Mouse (Mus musculus): ENCODE data around the gene Olfr670. TPM values are rescaled to one million over a fixed set of nuclear protein-coding genes. Genes with fewer than 3 reads are reported as not detected.
"Not testable (repeated sequence)": the region's sequence is repeated elsewhere in the genome, so short reads cannot be mapped to it uniquely, and the experiment has no call there.

The Olfr670 gene
- not detected in 2 replicates for polyA plus RNA-seq (2011; ENCODE audit: insufficient read depth, insufficient read length, low read depth, missing spikeins)

DNA sequence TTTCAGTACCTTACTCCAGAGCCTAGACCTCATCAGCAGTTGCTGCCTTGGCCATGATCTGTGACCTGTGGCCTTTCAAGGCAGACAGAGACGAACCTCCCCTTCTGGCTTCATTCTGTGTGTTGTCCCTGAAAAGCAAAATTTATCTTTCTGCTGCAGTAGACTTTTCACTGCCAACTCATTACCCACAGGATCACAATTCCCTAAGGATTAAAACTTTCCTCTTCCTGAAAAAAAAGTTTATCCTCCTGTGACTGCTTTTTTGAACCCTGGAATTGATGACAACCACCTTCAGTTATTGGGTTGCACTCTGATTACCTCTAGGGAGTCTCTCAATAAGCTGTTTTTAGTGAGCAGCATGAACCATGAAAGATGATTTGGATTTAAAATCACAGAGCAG, at the start of gene Olfr670:
Gene Olfr670, minus strand, starts transcription at position 101 of the 400 bp plus-strand sequence.
- Histone ChIP-seq H3K9me3 (replicated peaks; ENCODE audit: control insufficient read depth, insufficient read depth, low read length, poor library complexity, severe bottlenecking) (no peaks in the 10 kb centered on the region), H3K36me3 (ENCODE audit: control insufficient read depth, insufficient read depth, low read length, poor library complexity, severe bottlenecking) (no peaks in the 10 kb centered on the region), H3K27ac (ENCODE audit: insufficient read depth, low read length) (no peak within 1 kb of the TSS), H3K27me3 (ENCODE audit: control insufficient read depth, insufficient read depth, low read length, poor library complexity, severe bottlenecking) (no peaks in the 10 kb centered on the region), H3K4me3 (ENCODE audit: low read depth, low read length) (no peak within 1 kb of the TSS), H3K9ac (ENCODE audit: low read depth, poor library complexity, severe bottlenecking) (no peak within 1 kb of the TSS), H3K4me1 (ENCODE audit: control insufficient read depth, insufficient read depth, low read length) (no peaks in the 10 kb centered on the region)
- TF ChIP-seq CTCF (IDR thresholded peaks at IDR 0.05; ENCODE audit: low read depth, low read length) (no peak), POLR2A (IDR thresholded peaks at IDR 0.05; ENCODE audit: insufficient read depth, low read length) (no peak), EP300 (IDR thresholded peaks at IDR 0.05; ENCODE audit: insufficient read depth, low read depth, low read length) (no peak)

DNA sequence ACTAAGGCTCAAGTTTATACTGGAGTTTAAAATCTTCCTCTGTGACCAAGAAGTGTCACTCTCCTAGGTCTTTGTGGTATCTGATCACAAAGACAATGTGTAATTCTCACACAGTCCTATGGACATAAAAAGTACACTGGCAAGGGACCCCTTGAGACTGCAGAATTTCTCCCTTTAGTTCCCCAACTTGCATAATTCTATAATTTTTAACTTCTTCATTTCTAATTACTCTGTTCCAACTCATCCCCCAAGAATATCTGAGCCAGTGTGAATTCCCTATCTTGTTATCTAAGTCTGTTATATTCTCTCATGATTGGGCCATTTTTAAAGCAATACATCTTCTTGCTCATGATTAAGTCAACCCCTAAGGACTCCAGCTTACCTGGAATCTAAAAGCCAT, 39.5 kb upstream of the Olfr670 start, which contains the start of gene Olfr672:
Gene Olfr672, minus strand, starts transcription at position 101 of the 400 bp plus-strand sequence.
- TF ChIP-seq EP300 (IDR thresholded peaks at IDR 0.05; ENCODE audit: insufficient read depth, low read depth, low read length) (no peak), CTCF (IDR thresholded peaks at IDR 0.05; ENCODE audit: low read depth, low read length) (no peak), POLR2A (IDR thresholded peaks at IDR 0.05; ENCODE audit: insufficient read depth, low read length) (no peak)
- Histone ChIP-seq H3K27ac (ENCODE audit: insufficient read depth, low read length) (no peak within 1 kb of the TSS), H3K4me3 (ENCODE audit: low read depth, low read length) (no peak within 1 kb of the TSS), H3K36me3 (ENCODE audit: control insufficient read depth, insufficient read depth, low read length, poor library complexity, severe bottlenecking) (no peaks in the 10 kb centered on the region), H3K9me3 (replicated peaks; ENCODE audit: control insufficient read depth, insufficient read depth, low read length, poor library complexity, severe bottlenecking) (no peaks in the 10 kb centered on the region), H3K4me1 (ENCODE audit: control insufficient read depth, insufficient read depth, low read length) (no peaks in the 10 kb centered on the region), H3K27me3 (ENCODE audit: control insufficient read depth, insufficient read depth, low read length, poor library complexity, severe bottlenecking) (no peaks in the 10 kb centered on the region), H3K9ac (ENCODE audit: low read depth, poor library complexity, severe bottlenecking) (no peak within 1 kb of the TSS)

DNA sequence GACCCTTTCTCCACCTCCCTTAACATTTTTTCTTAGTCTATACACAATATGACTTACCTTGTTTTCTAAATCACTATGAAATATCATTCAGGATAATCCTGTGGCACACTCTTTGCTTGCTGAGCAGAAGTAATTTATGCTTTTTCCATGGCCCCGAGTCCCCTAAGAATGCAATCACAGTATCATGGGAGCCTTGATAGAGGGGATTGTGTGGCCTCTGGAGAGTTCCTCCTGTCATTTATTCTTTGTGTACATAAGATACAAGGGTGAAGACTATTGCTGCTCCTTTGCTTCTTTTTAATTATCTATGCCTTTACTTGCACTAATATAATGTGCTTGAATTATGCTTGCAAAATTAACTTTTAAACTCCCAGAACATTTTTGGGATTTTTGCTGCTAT, 16.6 kb upstream of the Olfr670 start, which contains the start of gene Olfr671:
Gene Olfr671, minus strand, starts transcription at position 101 of the 400 bp plus-strand sequence.
- Histone ChIP-seq H3K27ac (ENCODE audit: insufficient read depth, low read length) (no peak within 1 kb of the TSS), H3K4me1 (ENCODE audit: control insufficient read depth, insufficient read depth, low read length) (no peaks in the 10 kb centered on the region), H3K36me3 (ENCODE audit: control insufficient read depth, insufficient read depth, low read length, poor library complexity, severe bottlenecking) (no peaks in the 10 kb centered on the region), H3K27me3 (ENCODE audit: control insufficient read depth, insufficient read depth, low read length, poor library complexity, severe bottlenecking) (no peaks in the 10 kb centered on the region), H3K9ac (ENCODE audit: low read depth, poor library complexity, severe bottlenecking) (no peak within 1 kb of the TSS), H3K9me3 (replicated peaks; ENCODE audit: control insufficient read depth, insufficient read depth, low read length, poor library complexity, severe bottlenecking) (no peaks in the 10 kb centered on the region), H3K4me3 (ENCODE audit: low read depth, low read length) (no peak within 1 kb of the TSS)
- TF ChIP-seq CTCF (IDR thresholded peaks at IDR 0.05; ENCODE audit: low read depth, low read length) (no peak), POLR2A (IDR thresholded peaks at IDR 0.05; ENCODE audit: insufficient read depth, low read length) (no peak), EP300 (IDR thresholded peaks at IDR 0.05; ENCODE audit: insufficient read depth, low read depth, low read length) (no peak)

DNA sequence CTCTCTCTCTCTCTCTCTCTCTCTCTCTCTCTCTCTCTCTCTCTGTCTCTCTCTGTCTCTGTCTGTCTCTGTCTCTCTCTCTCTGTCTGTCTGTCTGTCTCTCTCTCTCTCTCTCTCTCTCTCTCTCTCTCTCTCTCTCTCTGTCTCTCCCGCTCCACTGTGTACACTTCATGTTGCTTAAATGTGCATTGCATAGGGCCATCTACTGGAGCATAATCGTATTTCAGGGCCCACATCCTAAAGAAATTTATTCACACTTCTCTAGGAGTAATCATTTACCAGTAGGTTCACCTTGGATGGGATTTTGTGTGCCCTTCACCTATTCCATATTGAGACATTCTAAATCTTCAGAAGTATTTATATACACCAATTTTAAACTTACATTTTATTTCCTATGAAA, 10.1 kb upstream of the Olfr670 start:
- not testable (repeated sequence) for H3K9me3 ChIP-seq (replicated peaks; ENCODE audit: control insufficient read depth, insufficient read depth, low read length, poor library complexity, severe bottlenecking); H3K27ac ChIP-seq (ENCODE audit: insufficient read depth, low read length); H3K27me3 ChIP-seq (ENCODE audit: control insufficient read depth, insufficient read depth, low read length, poor library complexity, severe bottlenecking); H3K36me3 ChIP-seq (ENCODE audit: control insufficient read depth, insufficient read depth, low read length, poor library complexity, severe bottlenecking); H3K4me3 ChIP-seq (ENCODE audit: low read depth, low read length); H3K9ac ChIP-seq (ENCODE audit: low read depth, poor library complexity, severe bottlenecking); H3K4me1 ChIP-seq (ENCODE audit: control insufficient read depth, insufficient read depth, low read length)

DNA sequence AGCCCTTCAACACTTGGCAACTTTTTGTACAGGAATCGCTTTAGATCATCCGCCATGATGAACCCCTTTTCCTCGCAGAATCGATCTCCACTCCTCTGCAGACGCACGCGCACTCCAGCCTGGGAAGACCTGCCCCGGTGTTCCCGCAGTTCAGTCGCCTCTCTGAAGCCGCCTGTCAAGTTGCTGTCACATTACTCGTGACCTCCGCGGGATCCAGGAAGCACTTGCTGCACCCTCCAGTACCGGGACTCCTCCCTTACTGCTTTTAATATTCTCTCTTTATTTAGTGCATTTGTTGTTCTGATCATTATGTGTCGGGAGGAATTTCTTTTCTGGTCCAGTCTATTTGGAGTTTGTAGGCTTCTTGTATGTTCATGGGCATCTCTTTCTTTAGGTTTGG, 12.2 kb downstream of the Olfr670 start:
- H3K27me3 ChIP-seq (ENCODE audit: control insufficient read depth, insufficient read depth, low read length, poor library complexity, severe bottlenecking); H3K4me3 ChIP-seq (ENCODE audit: low read depth, low read length); H3K27ac ChIP-seq (ENCODE audit: insufficient read depth, low read length); H3K9ac ChIP-seq (ENCODE audit: low read depth, poor library complexity, severe bottlenecking); H3K4me1 ChIP-seq (ENCODE audit: control insufficient read depth, insufficient read depth, low read length); H3K9me3 ChIP-seq (replicated peaks; ENCODE audit: control insufficient read depth, insufficient read depth, low read length, poor library complexity, severe bottlenecking); H3K36me3 ChIP-seq (ENCODE audit: control insufficient read depth, insufficient read depth, low read length, poor library complexity, severe bottlenecking): not testable (repeated sequence)

DNA sequence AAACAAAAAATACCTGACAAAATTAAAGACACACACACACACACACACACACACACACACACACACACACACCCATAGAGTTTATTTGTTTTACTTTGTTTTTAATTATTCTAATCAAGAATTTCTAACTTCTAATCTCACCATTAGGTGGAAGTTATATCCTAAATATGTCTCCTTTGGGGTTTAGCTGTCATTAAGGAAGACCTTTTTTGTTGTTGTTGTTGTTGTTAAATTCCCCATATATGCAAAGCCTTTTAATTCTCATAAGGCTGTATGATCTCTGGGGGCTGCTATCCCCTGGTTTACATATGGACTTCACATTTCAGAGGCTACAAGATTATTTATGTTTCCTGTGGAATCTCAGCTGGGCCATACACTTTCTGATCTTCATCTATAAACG, 28.5 kb downstream of the Olfr670 start, which contains the start of gene Olfr669:
Gene Olfr669, plus strand, starts transcription at position 301 of the 400 bp plus-strand sequence.
- H3K4me3 ChIP-seq (ENCODE audit: low read depth, low read length), result no peak within 1 kb of the TSS
- no peaks in the 10 kb centered on the region for H3K4me1 ChIP-seq (ENCODE audit: control insufficient read depth, insufficient read depth, low read length)
- no peak for TF ChIP-seq CTCF (IDR thresholded peaks at IDR 0.05; ENCODE audit: low read depth, low read length)
- no peak for TF ChIP-seq POLR2A (IDR thresholded peaks at IDR 0.05; ENCODE audit: insufficient read depth, low read length)
- TF ChIP-seq EP300 (IDR thresholded peaks at IDR 0.05; ENCODE audit: insufficient read depth, low read depth, low read length), result no peak
- H3K36me3 ChIP-seq (ENCODE audit: control insufficient read depth, insufficient read depth, low read length, poor library complexity, severe bottlenecking), result no peaks in the 10 kb centered on the region
- H3K9me3 ChIP-seq (replicated peaks; ENCODE audit: control insufficient read depth, insufficient read depth, low read length, poor library complexity, severe bottlenecking), result no peaks in the 10 kb centered on the region
- H3K27me3 ChIP-seq (ENCODE audit: control insufficient read depth, insufficient read depth, low read length, poor library complexity, severe bottlenecking), result no peaks in the 10 kb centered on the region
- no peak within 1 kb of the TSS for H3K27ac ChIP-seq (ENCODE audit: insufficient read depth, low read length)
- no peak within 1 kb of the TSS for H3K9ac ChIP-seq (ENCODE audit: low read depth, poor library complexity, severe bottlenecking)

Data from ES-Bruce4 (cell line).